Mouse (Mus musculus): Measurements from ENCODE around the gene Ccdc8.

DNA sequence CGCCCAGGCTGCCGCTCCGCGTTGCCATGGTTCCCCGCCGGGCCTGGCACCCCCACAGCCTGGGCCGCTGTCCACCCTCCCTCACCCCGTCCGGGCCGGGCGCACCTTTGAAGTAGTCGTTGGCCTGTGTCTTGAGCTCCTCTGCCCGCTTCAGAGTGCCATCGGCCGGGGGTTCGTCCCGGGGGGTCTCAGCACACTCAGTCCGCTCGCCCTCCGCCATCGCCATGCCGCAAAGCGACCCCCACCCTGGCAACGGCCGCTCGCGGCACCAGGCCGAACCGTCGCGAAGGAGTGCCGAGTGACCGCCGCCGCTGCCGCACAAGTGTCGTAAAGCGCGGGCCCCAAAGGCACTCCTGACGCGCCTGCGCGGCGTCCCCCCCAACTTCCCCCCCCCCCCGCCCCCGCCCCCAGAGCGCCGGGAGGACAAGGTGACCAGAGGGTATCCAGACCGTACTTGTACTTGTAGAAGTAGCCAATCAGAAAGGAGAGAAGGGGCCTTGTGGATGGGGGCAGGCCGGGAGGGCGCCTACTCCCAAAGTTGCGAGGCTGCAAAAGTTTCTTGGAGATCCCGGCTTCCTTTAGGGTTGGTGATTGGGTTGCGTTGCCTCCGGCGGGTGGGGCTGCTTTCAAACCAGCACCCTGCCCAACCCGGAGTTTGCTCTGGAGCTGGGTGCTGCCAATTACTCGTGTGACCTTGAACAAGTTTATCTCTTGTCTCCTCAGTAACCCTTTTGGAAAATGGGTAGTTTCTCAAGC is 35.3 kb downstream of the Ccdc8 start, which contains the start of gene Ppp5c:
- TF ChIP-seq CTCF (IDR thresholded peaks at IDR 0.05; ENCODE audit: low read depth) (no peak), EP300 (IDR thresholded peaks at IDR 0.05; ENCODE audit: low read depth) (no peak)

Data from liver, postnatal 0 days (tissue).